Mouse (Mus musculus): ENCODE measurements around the gene Map3k4. TPM values are rescaled to one million over a fixed set of nuclear protein-coding genes. Genes with fewer than 3 reads are reported as not detected.
"Not testable (repeated sequence)": the region's sequence is repeated elsewhere in the genome, so short reads cannot be mapped to it uniquely, and the experiment has no call there.

The Map3k4 gene
- total RNA-seq, 2 experiments from 2014 or later: 39.4 to 44.4 TPM

DNA sequence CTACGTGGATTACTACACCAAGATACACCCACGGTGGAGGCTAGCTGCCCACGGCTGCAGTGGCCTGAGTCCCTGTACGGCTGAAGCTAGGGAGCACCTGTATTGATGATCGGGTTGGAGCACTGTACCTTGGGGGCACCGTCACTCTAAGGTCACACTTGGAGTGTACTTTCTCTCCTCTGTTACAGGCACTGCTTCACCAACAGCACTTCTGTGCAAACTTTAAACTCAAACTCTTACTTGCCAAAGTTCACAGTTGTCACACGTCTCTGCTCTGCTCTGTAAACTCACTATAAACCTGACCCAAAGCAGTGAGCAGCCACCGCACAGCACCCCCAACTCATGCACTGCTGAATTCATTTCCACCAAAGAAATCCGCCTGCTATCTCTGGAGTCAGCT is 9.1 kb downstream of the Map3k4 start:
- intact Hi-C loops (cut with DNase I): no loop called here
- DNase-seq (ENCODE audit: low spot score in 2 of 2): no peak

DNA sequence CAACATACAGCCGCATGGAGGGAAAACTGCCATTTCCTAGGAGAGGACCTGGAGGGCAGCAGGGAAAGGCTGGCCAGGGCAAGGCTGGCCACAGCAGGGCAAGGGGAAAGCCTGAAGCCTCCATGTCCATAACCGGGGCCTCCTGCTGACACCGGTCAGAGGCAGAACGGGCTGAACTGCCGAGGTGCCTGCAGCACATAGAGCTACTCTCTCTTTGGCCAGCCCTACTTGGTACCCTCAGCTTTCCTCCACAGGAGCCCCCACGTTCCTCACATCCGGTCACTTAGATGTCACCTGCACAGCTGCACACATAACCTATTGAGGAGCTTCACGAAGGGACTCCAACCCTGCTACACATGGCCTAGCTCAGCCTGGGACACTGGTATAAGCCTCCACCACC is 9.5 kb downstream of the Map3k4 start:
- DNase-seq (ENCODE audit: low spot score in 2 of 2): no peak
- intact Hi-C loops (cut with DNase I): no loop called here

GRCm38 (mm10) chr17:12307251-12308135 is 11.1 kb downstream of the Map3k4 start:
- no peak for DNase-seq (ENCODE audit: low spot score in 2 of 2)
- intact Hi-C loops (cut with DNase I): no loop called here

DNA sequence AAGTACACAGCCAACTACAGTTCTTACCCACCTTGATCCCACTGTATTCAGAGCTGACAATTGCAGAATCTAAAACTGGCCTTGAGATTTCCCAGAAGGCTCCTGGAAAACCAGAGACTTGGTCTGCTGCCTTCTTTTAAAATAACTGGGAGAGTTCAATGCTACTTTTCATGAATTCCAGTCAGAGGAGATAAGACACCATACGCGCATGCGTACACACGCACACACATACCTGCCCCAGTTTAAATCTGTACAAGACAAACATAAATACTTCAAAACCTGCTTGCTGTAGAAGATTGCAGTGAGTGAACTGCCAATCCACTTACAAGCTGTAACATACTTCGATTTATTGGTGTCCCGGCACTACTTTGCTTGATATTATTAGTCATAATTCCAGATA is 13.9 kb downstream of the Map3k4 start:
- DNase-seq (ENCODE audit: low spot score in 2 of 2): no peak
- intact Hi-C loops (cut with DNase I): no loop called here

DNA sequence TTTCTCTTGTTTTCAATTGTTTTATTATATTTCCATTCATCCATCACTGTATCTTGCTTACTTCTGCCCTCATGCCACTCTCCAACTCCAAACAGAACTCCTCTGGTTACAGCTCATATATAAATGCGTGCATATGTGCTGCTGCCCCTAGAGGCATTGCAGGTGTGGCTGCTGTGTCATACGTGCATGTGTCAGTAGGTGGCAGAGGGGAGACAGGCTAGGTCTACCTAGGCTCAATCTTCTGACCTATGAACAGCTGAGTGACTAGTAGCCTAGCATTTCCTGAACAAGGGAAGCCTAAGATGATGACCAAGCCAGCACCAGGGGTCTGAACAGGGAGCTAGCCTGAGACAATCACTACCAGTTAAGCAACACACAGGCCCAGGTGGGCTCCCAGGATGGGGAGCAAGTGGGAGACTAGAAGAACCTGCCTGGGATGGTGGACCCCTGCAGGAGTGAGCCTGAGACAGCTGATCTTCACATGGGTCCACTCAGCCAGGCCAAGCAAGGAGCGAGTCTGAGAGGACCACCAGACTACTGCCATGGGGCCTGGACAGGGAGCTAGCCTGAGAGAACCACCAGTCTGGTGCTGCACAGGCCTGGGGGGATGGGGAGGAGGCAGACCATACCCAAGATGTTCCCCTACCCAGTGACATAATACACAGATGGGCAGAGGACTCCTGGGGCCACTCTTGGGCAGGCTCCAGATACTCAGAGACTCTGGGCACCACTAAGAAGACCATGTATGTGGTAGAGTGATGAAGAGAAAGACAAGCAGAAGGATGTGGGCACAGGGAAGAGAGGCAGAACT is 17.5 kb downstream of the Map3k4 start:
- intact Hi-C loops (cut with DNase I): no loop called here
- DNase-seq (ENCODE audit: low spot score in 2 of 2): no peak

DNA sequence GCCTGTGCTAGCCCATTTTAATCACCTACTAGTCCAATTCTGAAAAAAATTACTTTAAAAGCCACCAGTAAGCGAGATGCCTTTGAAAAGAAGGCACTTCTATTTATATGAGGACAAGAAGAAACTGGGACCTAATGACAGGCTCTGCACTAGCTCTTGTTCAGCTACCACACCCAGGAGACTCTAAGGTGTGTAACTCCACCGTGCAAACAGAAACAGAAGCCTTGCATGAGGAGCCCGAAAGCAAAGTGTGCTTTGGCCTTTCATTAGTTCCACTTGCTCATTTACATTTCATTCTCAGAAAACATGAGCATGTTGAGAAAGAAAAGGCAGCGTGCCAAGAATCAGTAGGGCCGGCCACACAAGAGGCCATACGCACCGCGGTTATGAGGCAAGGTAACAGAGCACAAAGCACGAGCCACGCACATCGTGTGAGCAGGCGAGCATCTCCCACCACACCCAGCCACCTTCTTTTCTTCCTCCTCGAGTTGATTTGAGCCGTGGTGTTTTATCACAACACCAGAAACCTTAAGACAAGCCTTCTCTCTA is 18.4 kb downstream of the Map3k4 start:
- no peak for DNase-seq (ENCODE audit: low spot score in 2 of 2)
- intact Hi-C loops (cut with DNase I): no loop called here

- intact Hi-C loops (cut with DNase I): no loop called here
- no peak for DNase-seq (ENCODE audit: low spot score in 2 of 2)
Observed at GRCm38 (mm10) chr17:12299371-12299770, 19.2 kb downstream of the Map3k4 start.

DNA sequence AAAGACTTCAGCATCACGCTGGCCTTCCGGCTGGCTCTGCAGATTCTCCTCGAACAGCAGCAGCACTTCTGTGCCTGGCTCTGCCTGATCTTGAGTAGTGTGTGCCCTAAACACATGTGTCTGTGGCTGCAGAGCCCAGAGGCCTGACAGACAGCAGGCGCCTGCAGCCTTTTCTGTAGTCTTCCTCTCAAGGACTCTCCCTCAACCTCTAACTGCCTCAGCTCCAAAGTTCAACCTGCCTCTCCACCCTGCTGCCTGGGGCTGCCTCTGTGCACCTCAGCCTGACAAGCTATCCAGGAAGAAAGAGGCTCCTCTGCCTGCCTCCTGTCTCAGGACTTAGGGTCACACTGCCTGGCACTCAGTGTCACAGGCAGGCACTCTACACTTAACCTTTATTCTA is 20.6 kb downstream of the Map3k4 start:
- intact Hi-C loops (cut with DNase I): no loop called here
- DNase-seq (ENCODE audit: low spot score in 2 of 2): no peak

DNA sequence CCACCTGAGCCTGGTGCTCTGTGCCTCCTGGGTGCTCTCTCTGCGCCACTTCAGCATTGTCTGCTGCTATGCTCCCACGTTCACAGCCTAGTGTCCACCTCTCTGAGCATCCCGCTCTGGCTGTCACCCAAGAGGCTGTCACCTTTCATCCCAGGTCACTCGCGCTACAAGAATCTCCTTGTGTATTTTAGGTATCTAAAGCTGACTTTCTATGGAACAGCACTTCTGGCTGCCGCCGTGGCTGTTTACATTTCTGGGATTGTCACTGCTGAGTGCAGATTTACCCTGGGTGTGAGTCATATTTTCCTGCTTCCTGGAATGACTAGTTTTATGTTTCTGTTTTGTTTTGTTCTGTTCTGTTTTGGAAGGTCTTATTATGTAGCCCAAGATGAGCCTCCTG is 21.3 kb downstream of the Map3k4 start:
- intact Hi-C loops (cut with DNase I): no loop called here
- DNase-seq (ENCODE audit: low spot score in 2 of 2): no peak

- DNase-seq (ENCODE audit: low spot score in 2 of 2); intact Hi-C loops (cut with DNase I): not testable (repeated sequence)
Observed at GRCm38 (mm10) chr17:12295926-12296325, 22.7 kb downstream of the Map3k4 start.

DNA sequence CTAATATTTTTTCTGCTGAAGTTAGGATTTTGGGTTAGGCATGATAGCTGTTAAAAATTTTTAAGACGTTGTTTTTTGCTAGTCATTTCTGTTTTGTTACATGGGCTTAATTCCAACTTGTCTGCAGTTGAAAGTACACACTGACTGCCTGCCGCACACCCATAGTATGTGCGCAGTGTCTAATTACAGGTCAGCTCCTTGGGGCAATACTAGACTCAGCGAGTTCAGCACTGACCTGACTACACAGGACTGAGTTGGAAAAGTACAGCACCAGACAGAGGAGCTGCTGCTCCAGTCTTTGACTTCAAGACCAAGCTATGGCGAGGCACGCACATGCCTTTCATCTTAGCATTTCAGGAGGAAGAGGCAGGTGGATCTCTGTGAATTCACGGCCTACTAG is 24.2 kb downstream of the Map3k4 start:
- no peak for DNase-seq (ENCODE audit: low spot score in 2 of 2)
- intact Hi-C loops (cut with DNase I): no loop called here

DNA sequence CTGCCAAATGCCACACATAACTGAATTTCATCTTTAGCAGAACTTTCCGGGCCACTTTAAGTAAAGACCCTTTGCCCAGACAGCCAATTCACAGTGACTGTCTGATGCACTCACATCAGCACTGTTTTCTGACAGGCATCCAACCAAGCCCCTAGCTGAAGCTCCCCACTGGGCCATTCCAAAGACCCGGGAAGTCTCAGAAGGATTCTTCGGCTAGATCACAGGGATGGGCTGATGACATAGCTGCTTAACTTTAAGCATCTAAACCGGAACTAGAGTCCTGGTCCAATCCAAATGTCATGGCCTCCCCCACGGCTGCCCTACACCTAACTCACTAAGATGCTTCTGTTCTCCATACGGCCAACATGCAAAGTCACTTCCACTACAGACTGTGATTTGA is 25.0 kb downstream of the Map3k4 start:
- intact Hi-C loops (cut with DNase I): no loop called here

DNA sequence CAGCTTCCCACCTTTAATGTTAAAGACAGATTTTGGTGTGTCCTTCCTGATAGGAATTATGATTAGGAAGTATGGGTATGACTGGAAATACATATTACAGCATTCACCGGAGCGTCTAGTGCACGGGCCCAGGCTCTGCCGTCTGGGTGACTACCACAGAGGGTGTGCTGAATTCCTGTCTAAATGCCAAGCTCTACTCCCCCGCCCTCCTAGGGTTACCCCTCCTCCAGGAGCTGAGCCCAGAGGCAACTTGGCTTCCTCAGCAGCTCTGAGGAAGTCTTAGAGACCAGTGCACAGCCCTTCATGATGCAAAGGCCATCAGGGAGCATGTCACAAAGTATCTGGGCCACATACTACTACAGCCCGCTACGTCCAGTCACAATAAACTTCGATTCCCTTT is 25.7 kb downstream of the Map3k4 start:
- intact Hi-C loops (cut with DNase I): no loop called here
- DNase-seq (ENCODE audit: low spot score in 2 of 2): no peak

More for the DNA sequence above, 25.0 kb downstream of the Map3k4 start:
- no peak for DNase-seq (ENCODE audit: low spot score in 2 of 2)

DNA sequence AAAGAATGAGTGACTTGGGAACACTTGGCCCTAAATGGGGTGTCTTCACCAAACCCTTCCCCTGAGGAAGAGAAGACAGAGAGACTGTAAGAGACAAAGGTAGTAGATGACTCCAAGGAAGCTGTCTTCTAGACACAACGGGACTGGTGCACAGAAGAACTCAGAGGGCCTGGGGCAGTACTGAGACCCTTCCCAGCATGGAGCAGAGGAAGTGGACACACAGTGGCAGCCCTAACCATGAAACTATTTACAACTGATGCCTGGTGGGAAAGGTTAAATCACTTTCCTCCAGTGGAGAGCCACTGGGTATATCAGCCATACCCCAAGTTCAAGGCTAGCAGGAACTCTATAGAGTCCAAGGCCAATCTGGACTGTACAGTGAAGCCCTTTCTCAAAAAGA is 26.2 kb downstream of the Map3k4 start:
- no peak for DNase-seq (ENCODE audit: low spot score in 2 of 2)

DNA sequence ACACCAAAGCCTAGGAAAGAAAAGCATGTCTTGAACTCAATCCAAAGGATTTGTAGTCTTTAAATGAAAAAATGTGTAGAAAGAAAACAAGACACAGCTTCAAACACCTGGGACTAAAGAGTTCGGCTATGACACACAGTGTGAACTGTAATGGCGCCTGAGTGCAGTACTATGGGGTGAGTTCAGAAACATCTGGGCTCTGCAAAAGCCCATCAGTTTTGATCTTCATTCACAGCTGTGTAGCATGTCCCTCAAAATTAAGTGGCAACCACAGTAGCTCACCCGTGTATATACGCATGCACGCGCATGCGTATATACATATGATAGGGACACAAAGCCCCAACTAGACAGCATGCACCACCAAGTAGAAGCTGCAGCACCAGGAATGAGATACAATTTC is 27.4 kb downstream of the Map3k4 start:
- DNase-seq (ENCODE audit: low spot score in 2 of 2): no peak
- intact Hi-C loops (cut with DNase I): no loop called here

More for the DNA sequence above, 26.2 kb downstream of the Map3k4 start:
- intact Hi-C loops (cut with DNase I): no loop called here

DNA sequence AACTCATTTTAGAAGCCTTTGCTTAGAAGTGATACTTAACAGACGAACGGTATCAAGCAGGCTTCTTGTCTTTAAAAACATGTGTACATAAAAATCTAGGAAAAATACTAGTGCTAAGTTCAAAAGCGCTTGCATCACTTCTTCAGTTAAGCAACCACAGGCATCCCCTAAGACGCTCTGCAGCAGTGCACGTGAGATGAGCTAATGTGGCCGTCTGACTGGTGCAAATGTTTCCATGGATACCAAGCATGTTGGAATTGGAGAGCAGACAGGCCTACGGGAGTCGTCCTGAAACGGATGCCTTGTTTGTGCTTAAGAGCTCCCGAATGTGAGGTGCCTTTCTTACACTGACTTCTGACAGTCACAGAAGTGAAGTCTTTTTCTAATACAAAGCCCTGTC is 27.9 kb downstream of the Map3k4 start:
- peak; percentile 67 to 71 for DNase-seq (ENCODE audit: low spot score in 2 of 2)
- intact Hi-C loops (cut with DNase I): no loop called here

- DNase-seq (ENCODE audit: low spot score in 2 of 2); intact Hi-C loops (cut with DNase I): not testable (repeated sequence)
Observed at GRCm38 (mm10) chr17:12289836-12290235, 28.8 kb downstream of the Map3k4 start.

DNA sequence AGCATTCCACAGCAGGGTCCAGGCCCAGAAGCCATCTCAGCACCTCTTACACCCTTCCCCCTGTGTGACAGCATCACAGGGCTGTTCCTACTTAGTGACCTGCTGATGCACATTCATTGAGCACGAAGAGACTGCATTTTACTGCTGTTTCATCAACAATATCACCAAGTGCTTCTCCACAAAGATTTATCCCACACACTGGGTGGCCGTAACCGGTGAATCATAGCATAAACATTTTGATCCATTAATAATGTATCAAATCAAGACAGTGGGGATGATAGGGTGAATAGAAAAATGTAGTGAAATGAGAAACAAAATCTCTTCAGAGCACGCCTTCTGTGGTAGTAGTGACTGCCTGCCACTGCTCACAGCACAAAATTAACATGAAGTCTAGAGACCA is 29.7 kb downstream of the Map3k4 start:
- DNase-seq (ENCODE audit: low spot score in 2 of 2): no peak
- intact Hi-C loops (cut with DNase I): no loop called here

DNA sequence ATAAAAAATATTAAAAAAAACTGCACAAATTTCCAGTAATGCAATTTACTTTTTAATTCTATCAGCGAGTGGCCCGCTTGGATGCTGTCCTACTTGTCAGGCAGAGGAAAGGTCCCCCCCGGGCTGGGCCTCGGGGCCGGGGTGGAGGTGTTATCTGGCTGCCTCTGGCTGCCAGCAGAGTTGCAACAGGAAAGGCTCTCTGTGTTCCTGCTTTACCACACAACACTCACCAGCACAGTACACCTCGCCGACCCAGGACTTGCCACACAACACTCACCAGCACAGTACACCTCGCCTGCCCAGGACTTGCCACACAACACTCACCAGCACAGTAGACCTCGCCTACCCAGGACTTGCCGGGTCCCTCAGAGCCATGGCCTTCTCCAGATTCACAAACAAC is 38.8 kb downstream of the Map3k4 start:
- intact Hi-C loops (cut with DNase I): no loop called here
- DNase-seq (ENCODE audit: low spot score in 2 of 2): no peak

DNA sequence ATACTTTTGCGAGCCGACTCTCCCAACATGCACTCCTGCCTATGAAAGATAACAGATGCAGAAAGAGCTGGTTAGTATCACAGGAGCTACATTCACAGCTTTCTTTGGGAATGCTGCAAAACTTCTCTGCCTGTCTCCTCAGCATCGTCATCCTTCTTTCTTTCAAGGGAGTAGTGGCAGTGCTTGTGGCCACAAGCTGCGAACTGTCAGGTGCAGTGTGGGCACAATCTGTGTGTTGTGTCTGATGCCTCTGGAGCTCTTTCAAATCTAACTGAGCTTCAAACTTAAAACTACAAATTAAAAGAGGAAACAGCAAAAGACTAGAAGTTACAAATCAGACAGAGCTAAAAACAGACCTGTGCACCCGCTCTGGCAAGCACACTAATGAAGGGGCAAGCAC is 40.5 kb downstream of the Map3k4 start:
- intact Hi-C loops (cut with DNase I): loop anchor here (1.0 kb wide), 1 partner anchor 40 kb away; the partner anchor contains the start of gene Map3k4
- DNase-seq (ENCODE audit: low spot score in 2 of 2): peak in 1 of 2 experiments; percentile 39

All from left cerebral cortex, postnatal 25 days (tissue).